Mouse (Mus musculus): ENCODE measurements around the gene Grtp1.

Gene Grtp1

GRCm38 (mm10) chr8:13204371-13205140, 4.1 kb upstream of the Grtp1 start:
- DNase-seq = peak; percentile 55 to 60

- no peak for DNase-seq
These were observed 3.1 kb upstream of the Grtp1 start for GRCm38 (mm10) chr8:13203472-13203871.

- no peak for DNase-seq
These were observed 2.4 kb upstream of the Grtp1 start for GRCm38 (mm10) chr8:13202806-13203205.

- DNase-seq = no peak
These were observed 1.6 kb upstream of the Grtp1 start for GRCm38 (mm10) chr8:13202041-13202440.

- DNase-seq = no peak
These were observed 554 bp upstream of the Grtp1 start for GRCm38 (mm10) chr8:13201013-13201334.

- peak; percentile 64 to 77 for DNase-seq
These were observed 897 bp downstream of the Grtp1 start for GRCm38 (mm10) chr8:13199385-13200061.

- peak; percentile 33 to 48 for DNase-seq
These were observed 2.9 kb downstream of the Grtp1 start for GRCm38 (mm10) chr8:13197493-13197892.

- DNase-seq = peak in 1 of 2 experiments; percentile 33
These were observed 5.6 kb downstream of the Grtp1 start for GRCm38 (mm10) chr8:13194818-13195217.

GRCm38 (mm10) chr8:13190235-13190634, 10.2 kb downstream of the Grtp1 start:
- no peak for DNase-seq

- DNase-seq = no peak
These were observed 11.6 kb downstream of the Grtp1 start for GRCm38 (mm10) chr8:13188857-13189256.

GRCm38 (mm10) chr8:13188052-13188555, 12.3 kb downstream of the Grtp1 start:
- DNase-seq = no peak

GRCm38 (mm10) chr8:13187638-13188037, 12.8 kb downstream of the Grtp1 start:
- DNase-seq = peak in 1 of 2 experiments; percentile 50

GRCm38 (mm10) chr8:13187229-13187628, 13.2 kb downstream of the Grtp1 start:
- DNase-seq = no peak

- no peak for DNase-seq
These were observed 13.6 kb downstream of the Grtp1 start for GRCm38 (mm10) chr8:13186819-13187218.

- no peak for DNase-seq
These were observed 18.8 kb downstream of the Grtp1 start for GRCm38 (mm10) chr8:13181691-13181976.

- DNase-seq = no peak
These were observed 19.3 kb downstream of the Grtp1 start for GRCm38 (mm10) chr8:13180911-13181690.

GRCm38 (mm10) chr8:13180408-13180807, 20.0 kb downstream of the Grtp1 start:
- peak in 1 of 2 experiments; percentile 65 for DNase-seq

GRCm38 (mm10) chr8:13179948-13180347, 20.5 kb downstream of the Grtp1 start:
- no peak for DNase-seq

- DNase-seq = no peak
These were observed 20.9 kb downstream of the Grtp1 start for GRCm38 (mm10) chr8:13179482-13179881.

- DNase-seq = no peak
These were observed 22.3 kb downstream of the Grtp1 start for GRCm38 (mm10) chr8:13178137-13178536.

- no peak for DNase-seq
These were observed 23.1 kb downstream of the Grtp1 start for GRCm38 (mm10) chr8:13177173-13177852.

- peak; percentile 42 to 49 for DNase-seq
These were observed 24.8 kb downstream of the Grtp1 start for GRCm38 (mm10) chr8:13175650-13176049.

- DNase-seq = peak; percentile 62 to 72
These were observed 25.6 kb downstream of the Grtp1 start for GRCm38 (mm10) chr8:13174811-13175210.
